Mouse (Mus musculus): ENCODE data around the gene 4933430I17Rik. TPM values are rescaled to one million over a fixed set of nuclear protein-coding genes. Genes with fewer than 3 reads are reported as not detected.
A peak's percentile ranks its signal among the peaks of the same experiment; 100 is the strongest.

The 4933430I17Rik gene
- polyA plus RNA-seq, 1 experiment: 1.3 TPM

DNA sequence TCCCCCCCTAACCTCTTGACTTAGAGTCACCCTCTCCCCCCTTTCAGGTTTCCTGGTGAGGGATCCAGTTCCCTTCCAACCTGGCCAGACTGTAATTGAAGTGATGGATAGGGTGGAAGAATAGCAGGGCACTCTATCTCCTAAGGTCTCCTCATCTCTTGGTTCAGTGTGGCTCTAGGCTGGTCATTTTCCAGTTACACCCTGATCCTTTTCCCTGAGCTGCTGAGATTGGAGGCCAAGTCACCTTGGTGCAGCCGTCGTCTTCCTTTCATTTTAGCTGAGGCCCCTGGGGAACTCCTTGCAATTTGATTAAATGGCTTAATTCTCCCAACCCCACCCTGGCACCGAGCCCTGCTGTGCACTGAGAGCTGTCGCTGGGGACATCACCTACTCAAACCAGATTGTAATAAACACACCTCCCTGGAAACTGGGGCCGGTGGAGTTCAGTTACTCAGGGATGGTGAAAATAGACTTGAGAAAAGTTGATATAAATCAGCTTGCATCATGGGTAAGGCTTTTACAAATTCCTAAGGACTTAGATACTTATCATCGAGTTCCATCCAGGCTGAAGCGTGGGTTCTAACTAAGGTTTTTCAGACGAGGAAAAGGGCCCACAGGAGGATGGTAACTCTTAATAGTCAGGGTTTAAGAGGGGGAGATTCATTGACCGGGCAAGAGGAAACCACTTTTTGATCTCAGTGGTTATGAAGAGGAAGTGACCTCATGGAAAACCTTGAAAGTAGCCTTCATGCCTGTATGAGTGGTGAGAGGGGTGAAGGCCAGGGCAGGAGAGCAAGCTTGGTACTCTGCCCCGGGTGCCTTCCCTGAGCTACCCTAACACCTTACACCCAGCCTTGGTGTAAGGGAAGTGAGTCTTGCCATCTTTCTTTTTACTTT lies 44.2 kb upstream of the 4933430I17Rik start:
- Histone ChIP-seq H3K9ac (ENCODE audit: low read depth, poor library complexity, severe bottlenecking) (peak overlapping the region; percentile 73), H3K27me3 (ENCODE audit: control insufficient read depth, insufficient read depth, low read length, poor library complexity, severe bottlenecking) (peaks cover 1% of the 10 kb centered on the region; the same call in 1 of the 2 replicates), H3K4me3 (ENCODE audit: low read depth, low read length) (peak overlapping the region; percentile 79), H3K4me1 (ENCODE audit: control insufficient read depth, insufficient read depth, low read length) (no peaks in the 10 kb centered on the region), H3K9me3 (replicated peaks; ENCODE audit: control insufficient read depth, insufficient read depth, low read length, poor library complexity, severe bottlenecking) (no peaks in the 10 kb centered on the region), H3K27ac (ENCODE audit: insufficient read depth, low read length) (no peak overlapping the region), H3K36me3 (ENCODE audit: control insufficient read depth, insufficient read depth, low read length, poor library complexity, severe bottlenecking) (no peaks in the 10 kb centered on the region)
- TF ChIP-seq CTCF (IDR thresholded peaks at IDR 0.05; ENCODE audit: low read depth, low read length) (no peak), POLR2A (IDR thresholded peaks at IDR 0.05; ENCODE audit: insufficient read depth, low read length) (no peak), EP300 (IDR thresholded peaks at IDR 0.05; ENCODE audit: insufficient read depth, low read depth, low read length) (no peak)

- H3K36me3 ChIP-seq (ENCODE audit: control insufficient read depth, insufficient read depth, low read length, poor library complexity, severe bottlenecking): no peaks in the 10 kb centered on the region; the same call in 1 of the 2 replicates
- H3K27me3 ChIP-seq (ENCODE audit: control insufficient read depth, insufficient read depth, low read length, poor library complexity, severe bottlenecking): no peaks in the 10 kb centered on the region
- no peak for TF ChIP-seq CTCF (IDR thresholded peaks at IDR 0.05; ENCODE audit: low read depth, low read length)
- TF ChIP-seq EP300 (IDR thresholded peaks at IDR 0.05; ENCODE audit: insufficient read depth, low read depth, low read length): no peak
- no peak for TF ChIP-seq POLR2A (IDR thresholded peaks at IDR 0.05; ENCODE audit: insufficient read depth, low read length)
- H3K4me1 ChIP-seq (ENCODE audit: control insufficient read depth, insufficient read depth, low read length): no peaks in the 10 kb centered on the region
- H3K9ac ChIP-seq (ENCODE audit: low read depth, poor library complexity, severe bottlenecking): no peak overlapping the region
- no peak overlapping the region for H3K27ac ChIP-seq (ENCODE audit: insufficient read depth, low read length)
- no peaks in the 10 kb centered on the region for H3K9me3 ChIP-seq (replicated peaks; ENCODE audit: control insufficient read depth, insufficient read depth, low read length, poor library complexity, severe bottlenecking)
- no peak overlapping the region for H3K4me3 ChIP-seq (ENCODE audit: low read depth, low read length)
Observed at GRCm38 (mm10) chr4:62484928-62485327, 40.2 kb upstream of the 4933430I17Rik start.

DNA sequence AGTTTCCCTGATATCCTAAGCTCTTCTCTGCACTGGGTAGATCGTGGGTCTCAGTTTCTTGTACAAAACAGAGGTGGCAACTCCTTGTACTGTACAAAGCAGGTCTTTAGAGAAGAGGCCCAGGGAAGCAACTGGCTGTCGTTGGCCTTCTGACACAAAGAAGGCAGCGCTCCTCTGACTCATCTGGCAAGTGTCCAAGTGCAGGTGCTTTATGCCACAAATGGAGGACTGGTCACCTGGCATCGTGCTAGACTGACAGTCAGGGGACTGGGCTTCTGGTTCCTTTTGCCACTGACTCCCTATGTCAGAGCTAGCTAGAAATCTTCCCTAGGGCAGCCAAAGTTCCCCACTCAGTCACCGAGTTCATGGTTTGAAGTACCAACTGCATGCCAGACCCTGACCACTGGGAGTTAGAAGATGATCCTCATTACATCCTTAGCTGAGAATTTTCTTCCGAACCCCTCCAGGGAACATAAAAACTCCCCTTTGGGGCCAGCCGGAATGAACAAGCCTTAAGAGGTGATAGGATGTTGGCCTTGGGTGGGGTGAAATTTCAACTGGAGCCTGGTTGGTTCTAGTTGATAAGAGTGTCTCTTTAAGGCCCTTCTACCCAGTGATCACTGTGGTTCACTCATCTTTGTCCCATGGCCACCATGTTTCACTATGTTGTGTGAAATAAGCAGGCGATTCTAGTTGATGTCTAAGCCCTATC lies 39.6 kb upstream of the 4933430I17Rik start:
- TF ChIP-seq CTCF (IDR thresholded peaks at IDR 0.05; ENCODE audit: low read depth, low read length): no peak
- no peak for TF ChIP-seq EP300 (IDR thresholded peaks at IDR 0.05; ENCODE audit: insufficient read depth, low read depth, low read length)
- TF ChIP-seq POLR2A (IDR thresholded peaks at IDR 0.05; ENCODE audit: insufficient read depth, low read length): no peak
- Histone ChIP-seq H3K9ac (ENCODE audit: low read depth, poor library complexity, severe bottlenecking) (no peak overlapping the region), H3K4me1 (ENCODE audit: control insufficient read depth, insufficient read depth, low read length) (no peaks in the 10 kb centered on the region), H3K27me3 (ENCODE audit: control insufficient read depth, insufficient read depth, low read length, poor library complexity, severe bottlenecking) (no peaks in the 10 kb centered on the region), H3K27ac (ENCODE audit: insufficient read depth, low read length) (no peak overlapping the region), H3K4me3 (ENCODE audit: low read depth, low read length) (no peak overlapping the region), H3K36me3 (ENCODE audit: control insufficient read depth, insufficient read depth, low read length, poor library complexity, severe bottlenecking) (no peaks in the 10 kb centered on the region; the same call in 1 of the 2 replicates), H3K9me3 (replicated peaks; ENCODE audit: control insufficient read depth, insufficient read depth, low read length, poor library complexity, severe bottlenecking) (no peaks in the 10 kb centered on the region)

GRCm38 (mm10) chr4:62486162-62486696 lies 38.9 kb upstream of the 4933430I17Rik start:
- Histone ChIP-seq H3K36me3 (ENCODE audit: control insufficient read depth, insufficient read depth, low read length, poor library complexity, severe bottlenecking) (no peaks in the 10 kb centered on the region; the same call in 1 of the 2 replicates), H3K27ac (ENCODE audit: insufficient read depth, low read length) (no peak overlapping the region), H3K4me3 (ENCODE audit: low read depth, low read length) (no peak overlapping the region), H3K9ac (ENCODE audit: low read depth, poor library complexity, severe bottlenecking) (no peak overlapping the region), H3K27me3 (ENCODE audit: control insufficient read depth, insufficient read depth, low read length, poor library complexity, severe bottlenecking) (no peaks in the 10 kb centered on the region), H3K4me1 (ENCODE audit: control insufficient read depth, insufficient read depth, low read length) (no peaks in the 10 kb centered on the region), H3K9me3 (replicated peaks; ENCODE audit: control insufficient read depth, insufficient read depth, low read length, poor library complexity, severe bottlenecking) (no peaks in the 10 kb centered on the region)
- TF ChIP-seq CTCF (IDR thresholded peaks at IDR 0.05; ENCODE audit: low read depth, low read length) (no peak), POLR2A (IDR thresholded peaks at IDR 0.05; ENCODE audit: insufficient read depth, low read length) (no peak), EP300 (IDR thresholded peaks at IDR 0.05; ENCODE audit: insufficient read depth, low read depth, low read length) (no peak)

- Histone ChIP-seq H3K27ac (ENCODE audit: insufficient read depth, low read length) (no peak overlapping the region), H3K27me3 (ENCODE audit: control insufficient read depth, insufficient read depth, low read length, poor library complexity, severe bottlenecking) (no peaks in the 10 kb centered on the region), H3K36me3 (ENCODE audit: control insufficient read depth, insufficient read depth, low read length, poor library complexity, severe bottlenecking) (no peaks in the 10 kb centered on the region; the same call in 1 of the 2 replicates), H3K4me1 (ENCODE audit: control insufficient read depth, insufficient read depth, low read length) (no peaks in the 10 kb centered on the region), H3K9ac (ENCODE audit: low read depth, poor library complexity, severe bottlenecking) (no peak overlapping the region), H3K9me3 (replicated peaks; ENCODE audit: control insufficient read depth, insufficient read depth, low read length, poor library complexity, severe bottlenecking) (no peaks in the 10 kb centered on the region), H3K4me3 (ENCODE audit: low read depth, low read length) (no peak overlapping the region)
- TF ChIP-seq CTCF (IDR thresholded peaks at IDR 0.05; ENCODE audit: low read depth, low read length) (no peak), EP300 (IDR thresholded peaks at IDR 0.05; ENCODE audit: insufficient read depth, low read depth, low read length) (no peak), POLR2A (IDR thresholded peaks at IDR 0.05; ENCODE audit: insufficient read depth, low read length) (no peak)
Observed at GRCm38 (mm10) chr4:62487172-62487571, 38.0 kb upstream of the 4933430I17Rik start.
